Mouse (Mus musculus) lung, postnatal 0 days (tissue): ENCODE measurements around the gene Tfr2.

Source experiments
- CTCF ChIP-seq: IDR thresholded peaks from 2 replicates; pipeline ENCODE4 v1.5.1; 2016; ENCODE audit warnings: antibody characterized with exemption, mild to moderate bottlenecking
- EP300 ChIP-seq: IDR thresholded peaks from 2 replicates; pipeline ENCODE4 v1.6.1; 2016; ENCODE audit warnings: antibody characterized with exemption, mild to moderate bottlenecking, control low read depth

- TF ChIP-seq EP300 (no peak), CTCF (no peak)
These were observed 19.8 kb upstream of the Tfr2 start for GRCm38 (mm10) chr5:137549840-137550239.
